Mouse (Mus musculus): Measurements from ENCODE around the gene Ccdc110. TPM values are rescaled to one million over a fixed set of nuclear protein-coding genes. Genes with fewer than 3 reads are reported as not detected.

The Ccdc110 gene
- polyA plus RNA-seq, 1 experiment from 2014 or later = 0.29 TPM

- Histone ChIP-seq H3K9me3 (ENCODE audit: control insufficient read depth, low read length) (no peaks in the 10 kb centered on the region), H3K4me2 (ENCODE audit: low read length) (no peak overlapping the region), H3K4me3 (replicated peaks; ENCODE audit: low read depth, low read length) (no peak overlapping the region), H3K27me3 (ENCODE audit: control insufficient read depth, insufficient read depth, low read length) (no peaks in the 10 kb centered on the region), H3K4me1 (ENCODE audit: control insufficient read depth, insufficient read depth, low read length) (no peaks in the 10 kb centered on the region), H3K36me3 (ENCODE audit: control insufficient read depth, insufficient read depth, low read length) (no peaks in the 10 kb centered on the region), H3K27ac (replicated peaks; ENCODE audit: low read depth, low read length) (no peak overlapping the region), H3K9ac (replicated peaks; ENCODE audit: low read length) (no peak overlapping the region)
- ATAC-seq (ENCODE audit: low FRiP score, low TSS enrichment) (no peak), DNase-seq (no peak)
- WGBS = 85% methylated on average over 7 of the region's 7 CpGs
These were observed 28.7 kb upstream of the Ccdc110 start for GRCm38 (mm10) chr8:45905591-45906250.

DNA sequence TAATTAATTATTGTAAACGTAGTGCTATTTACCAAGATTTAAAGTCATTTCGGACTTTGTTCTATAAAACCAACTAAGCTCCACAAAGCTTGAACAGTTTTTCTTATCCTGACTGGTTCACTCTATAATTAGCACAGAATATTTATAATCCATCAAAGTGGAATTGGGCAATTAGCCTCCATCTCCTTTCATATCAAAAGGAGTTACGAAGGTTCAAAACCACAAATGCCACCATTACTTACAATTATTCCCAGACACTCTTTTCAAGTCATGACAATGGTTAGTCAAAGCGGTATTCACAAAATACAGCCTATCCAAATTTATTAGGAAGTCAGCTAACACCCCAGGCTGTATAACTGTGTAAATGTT, 28.2 kb upstream of the Ccdc110 start:
- Histone ChIP-seq H3K9me3 (ENCODE audit: control insufficient read depth, low read length) (no peaks in the 10 kb centered on the region), H3K4me1 (ENCODE audit: control insufficient read depth, insufficient read depth, low read length) (no peaks in the 10 kb centered on the region), H3K27me3 (ENCODE audit: control insufficient read depth, insufficient read depth, low read length) (no peaks in the 10 kb centered on the region), H3K27ac (replicated peaks; ENCODE audit: low read depth, low read length) (no peak overlapping the region), H3K9ac (replicated peaks; ENCODE audit: low read length) (no peak overlapping the region), H3K4me3 (replicated peaks; ENCODE audit: low read depth, low read length) (no peak overlapping the region), H3K4me2 (ENCODE audit: low read length) (no peak overlapping the region), H3K36me3 (ENCODE audit: control insufficient read depth, insufficient read depth, low read length) (no peaks in the 10 kb centered on the region)
- DNase-seq (no peak), ATAC-seq (ENCODE audit: low FRiP score, low TSS enrichment) (no peak)
- 88% methylated on average over 4 of the region's 4 CpGs for WGBS

GRCm38 (mm10) chr8:45913707-45914106, 20.7 kb upstream of the Ccdc110 start:
- Histone ChIP-seq H3K27ac (replicated peaks; ENCODE audit: low read depth, low read length) (no peak overlapping the region), H3K4me3 (replicated peaks; ENCODE audit: low read depth, low read length) (no peak overlapping the region), H3K36me3 (ENCODE audit: control insufficient read depth, insufficient read depth, low read length) (no peaks in the 10 kb centered on the region), H3K4me2 (ENCODE audit: low read length) (no peak overlapping the region), H3K27me3 (ENCODE audit: control insufficient read depth, insufficient read depth, low read length) (no peaks in the 10 kb centered on the region), H3K9me3 (ENCODE audit: control insufficient read depth, low read length) (no peaks in the 10 kb centered on the region), H3K9ac (replicated peaks; ENCODE audit: low read length) (no peak overlapping the region), H3K4me1 (ENCODE audit: control insufficient read depth, insufficient read depth, low read length) (no peaks in the 10 kb centered on the region)
- 93% methylated on average over 11 of the region's 11 CpGs for WGBS
- DNase-seq = no peak
- no peak for ATAC-seq (ENCODE audit: low FRiP score, low TSS enrichment)

DNA sequence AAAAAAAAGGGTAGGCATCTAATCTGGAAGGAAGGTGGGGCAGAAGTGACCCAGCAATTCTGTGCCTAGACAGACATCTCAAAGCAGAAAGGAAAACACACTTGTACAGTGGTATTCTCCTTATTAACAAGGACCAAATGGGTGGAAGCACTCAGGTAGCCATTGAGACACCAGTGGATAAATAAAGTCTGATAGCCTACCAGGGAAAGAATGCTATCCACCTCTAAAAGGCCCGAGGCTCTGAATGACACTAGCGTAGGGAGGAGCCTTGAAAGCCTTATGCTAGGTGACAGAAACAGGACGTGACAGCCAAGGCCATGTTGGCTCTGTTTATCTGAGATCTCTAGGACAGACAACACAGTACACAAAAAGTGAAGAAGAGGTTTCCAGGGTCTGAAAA, 17.9 kb upstream of the Ccdc110 start:
- H3K4me3 ChIP-seq (replicated peaks; ENCODE audit: low read depth, low read length) = no peak overlapping the region
- no peak overlapping the region for H3K4me2 ChIP-seq (ENCODE audit: low read length)
- no peaks in the 10 kb centered on the region for H3K36me3 ChIP-seq (ENCODE audit: control insufficient read depth, insufficient read depth, low read length)
- WGBS = 78% methylated on average over 3 of the region's 3 CpGs
- ATAC-seq (ENCODE audit: low FRiP score, low TSS enrichment) = no peak
- no peaks in the 10 kb centered on the region for H3K9me3 ChIP-seq (ENCODE audit: control insufficient read depth, low read length)
- no peaks in the 10 kb centered on the region for H3K27me3 ChIP-seq (ENCODE audit: control insufficient read depth, insufficient read depth, low read length)
- DNase-seq = no peak
- H3K4me1 ChIP-seq (ENCODE audit: control insufficient read depth, insufficient read depth, low read length) = no peaks in the 10 kb centered on the region
- no peak overlapping the region for H3K27ac ChIP-seq (replicated peaks; ENCODE audit: low read depth, low read length)
- no peak overlapping the region for H3K9ac ChIP-seq (replicated peaks; ENCODE audit: low read length)

DNA sequence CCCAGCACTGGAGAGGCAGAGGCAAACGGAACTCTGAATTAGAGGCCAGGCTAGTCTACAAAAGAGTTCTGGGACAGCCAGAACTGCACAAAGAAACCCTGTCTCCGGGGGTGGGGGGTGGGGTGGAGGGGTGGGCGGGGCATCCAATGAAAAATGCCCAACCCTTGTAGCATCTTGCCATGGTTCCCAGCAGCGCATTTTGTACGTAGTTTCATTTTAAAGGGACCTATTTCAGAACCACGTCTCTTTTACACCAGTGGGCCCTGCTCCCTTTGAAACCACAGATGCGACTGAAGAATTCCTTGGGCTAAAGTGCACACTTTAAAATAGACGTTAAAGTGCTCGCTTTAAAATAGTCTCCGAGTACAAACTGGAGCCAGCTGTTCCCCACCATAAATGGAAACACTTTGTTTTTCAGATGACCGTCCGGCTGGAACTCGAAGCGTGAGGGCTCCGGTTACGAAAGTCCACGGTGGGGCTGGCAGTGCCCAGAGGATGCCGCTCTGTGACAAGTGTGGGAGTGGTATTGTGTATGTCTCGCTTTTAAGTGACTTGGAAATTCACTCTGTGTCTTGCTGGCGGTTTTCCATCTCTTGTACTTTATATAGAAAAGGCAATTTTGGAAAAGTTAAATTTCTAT, 17.3 kb upstream of the Ccdc110 start:
- no peaks in the 10 kb centered on the region for H3K4me1 ChIP-seq (ENCODE audit: control insufficient read depth, insufficient read depth, low read length)
- 80% methylated on average over 20 of the region's 20 CpGs for WGBS
- ATAC-seq (ENCODE audit: low FRiP score, low TSS enrichment) (no peak), DNase-seq (no peak)
- H3K4me2 ChIP-seq (ENCODE audit: low read length) = no peak overlapping the region
- no peak overlapping the region for H3K27ac ChIP-seq (replicated peaks; ENCODE audit: low read depth, low read length)
- no peaks in the 10 kb centered on the region for H3K36me3 ChIP-seq (ENCODE audit: control insufficient read depth, insufficient read depth, low read length)
- H3K9ac ChIP-seq (replicated peaks; ENCODE audit: low read length) = no peak overlapping the region
- no peak overlapping the region for H3K4me3 ChIP-seq (replicated peaks; ENCODE audit: low read depth, low read length)
- no peaks in the 10 kb centered on the region for H3K9me3 ChIP-seq (ENCODE audit: control insufficient read depth, low read length)
- H3K27me3 ChIP-seq (ENCODE audit: control insufficient read depth, insufficient read depth, low read length) = no peaks in the 10 kb centered on the region

DNA sequence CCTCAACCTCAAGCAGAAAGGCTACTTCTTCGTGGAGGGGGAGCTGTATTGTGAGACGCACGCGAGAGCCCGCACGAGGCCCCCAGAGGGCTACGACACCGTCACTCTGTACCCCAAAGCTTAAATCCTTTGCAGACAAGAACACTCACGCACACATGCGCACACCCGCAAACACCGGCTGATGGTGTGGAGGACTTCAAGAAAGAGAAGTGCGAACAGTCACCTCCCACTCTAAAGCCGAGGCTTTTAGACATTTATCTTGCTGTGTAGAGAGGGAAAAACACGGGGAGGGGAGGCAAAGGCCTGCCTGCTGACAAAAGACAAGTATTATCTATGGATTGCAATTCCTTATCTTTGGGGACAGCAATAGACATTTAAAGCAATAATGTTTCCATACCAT, 15.5 kb upstream of the Ccdc110 start:
- Histone ChIP-seq H3K4me1 (ENCODE audit: control insufficient read depth, insufficient read depth, low read length) (no peaks in the 10 kb centered on the region), H3K36me3 (ENCODE audit: control insufficient read depth, insufficient read depth, low read length) (no peaks in the 10 kb centered on the region), H3K9me3 (ENCODE audit: control insufficient read depth, low read length) (no peaks in the 10 kb centered on the region), H3K27ac (replicated peaks; ENCODE audit: low read depth, low read length) (no peak overlapping the region), H3K4me3 (replicated peaks; ENCODE audit: low read depth, low read length) (no peak overlapping the region), H3K4me2 (ENCODE audit: low read length) (no peak overlapping the region), H3K9ac (replicated peaks; ENCODE audit: low read length) (no peak overlapping the region), H3K27me3 (ENCODE audit: control insufficient read depth, insufficient read depth, low read length) (no peaks in the 10 kb centered on the region)
- no peak for ATAC-seq (ENCODE audit: low FRiP score, low TSS enrichment)
- no peak for DNase-seq
- WGBS = 87% methylated on average over 15 of the region's 15 CpGs

DNA sequence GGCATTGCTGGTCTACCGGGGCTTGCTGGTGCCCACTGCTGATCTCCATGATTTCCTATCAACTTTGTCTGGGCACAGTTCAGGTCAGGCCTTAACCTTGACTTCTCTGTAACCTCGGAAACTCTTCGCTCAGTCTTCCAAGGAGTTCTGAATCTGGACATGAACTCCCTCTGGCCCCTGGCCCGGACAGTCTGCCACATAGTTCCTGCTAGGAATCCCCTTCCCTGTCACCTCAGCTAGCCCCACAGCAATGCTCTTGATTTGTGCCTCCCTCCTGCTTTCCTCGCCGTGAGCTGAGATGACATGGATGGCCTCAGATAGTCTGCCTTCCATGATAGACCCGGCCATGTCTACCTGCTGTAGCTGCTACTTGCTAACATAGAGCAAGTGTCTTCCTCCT, 14.0 kb upstream of the Ccdc110 start:
- Histone ChIP-seq H3K4me1 (ENCODE audit: control insufficient read depth, insufficient read depth, low read length) (no peaks in the 10 kb centered on the region), H3K36me3 (ENCODE audit: control insufficient read depth, insufficient read depth, low read length) (no peaks in the 10 kb centered on the region), H3K9ac (replicated peaks; ENCODE audit: low read length) (no peak overlapping the region), H3K9me3 (ENCODE audit: control insufficient read depth, low read length) (no peaks in the 10 kb centered on the region), H3K4me3 (replicated peaks; ENCODE audit: low read depth, low read length) (no peak overlapping the region), H3K27me3 (ENCODE audit: control insufficient read depth, insufficient read depth, low read length) (no peaks in the 10 kb centered on the region), H3K4me2 (ENCODE audit: low read length) (no peak overlapping the region), H3K27ac (replicated peaks; ENCODE audit: low read depth, low read length) (no peak overlapping the region)
- WGBS = 96% methylated on average over 7 of the region's 7 CpGs
- DNase-seq = no peak
- no peak for ATAC-seq (ENCODE audit: low FRiP score, low TSS enrichment)

GRCm38 (mm10) chr8:45922116-45922515, 12.3 kb upstream of the Ccdc110 start:
- Histone ChIP-seq H3K4me2 (ENCODE audit: low read length) (no peak overlapping the region), H3K36me3 (ENCODE audit: control insufficient read depth, insufficient read depth, low read length) (no peaks in the 10 kb centered on the region), H3K9ac (replicated peaks; ENCODE audit: low read length) (no peak overlapping the region), H3K9me3 (ENCODE audit: control insufficient read depth, low read length) (no peaks in the 10 kb centered on the region), H3K4me3 (replicated peaks; ENCODE audit: low read depth, low read length) (no peak overlapping the region), H3K27ac (replicated peaks; ENCODE audit: low read depth, low read length) (no peak overlapping the region), H3K4me1 (ENCODE audit: control insufficient read depth, insufficient read depth, low read length) (no peaks in the 10 kb centered on the region), H3K27me3 (ENCODE audit: control insufficient read depth, insufficient read depth, low read length) (no peaks in the 10 kb centered on the region)
- ATAC-seq (ENCODE audit: low FRiP score, low TSS enrichment) (no peak), DNase-seq (no peak)
- WGBS = 98% methylated on average over 7 of the region's 7 CpGs

GRCm38 (mm10) chr8:45936986-45937385, 2.6 kb downstream of the Ccdc110 start:
- Histone ChIP-seq H3K4me1 (ENCODE audit: control insufficient read depth, insufficient read depth, low read length) (no peaks in the 10 kb centered on the region), H3K4me3 (replicated peaks; ENCODE audit: low read depth, low read length) (no peak overlapping the region), H3K9me3 (ENCODE audit: control insufficient read depth, low read length) (no peaks in the 10 kb centered on the region), H3K27ac (replicated peaks; ENCODE audit: low read depth, low read length) (no peak overlapping the region), H3K4me2 (ENCODE audit: low read length) (no peak overlapping the region), H3K27me3 (ENCODE audit: control insufficient read depth, insufficient read depth, low read length) (no peaks in the 10 kb centered on the region), H3K36me3 (ENCODE audit: control insufficient read depth, insufficient read depth, low read length) (no peaks in the 10 kb centered on the region), H3K9ac (replicated peaks; ENCODE audit: low read length) (no peak overlapping the region)
- 89% methylated on average over 9 of the region's 9 CpGs for WGBS
- DNase-seq (no peak), ATAC-seq (ENCODE audit: low FRiP score, low TSS enrichment) (no peak)

All from midbrain, embryonic 14.5 days (tissue).